In the genomic region with DNA sequence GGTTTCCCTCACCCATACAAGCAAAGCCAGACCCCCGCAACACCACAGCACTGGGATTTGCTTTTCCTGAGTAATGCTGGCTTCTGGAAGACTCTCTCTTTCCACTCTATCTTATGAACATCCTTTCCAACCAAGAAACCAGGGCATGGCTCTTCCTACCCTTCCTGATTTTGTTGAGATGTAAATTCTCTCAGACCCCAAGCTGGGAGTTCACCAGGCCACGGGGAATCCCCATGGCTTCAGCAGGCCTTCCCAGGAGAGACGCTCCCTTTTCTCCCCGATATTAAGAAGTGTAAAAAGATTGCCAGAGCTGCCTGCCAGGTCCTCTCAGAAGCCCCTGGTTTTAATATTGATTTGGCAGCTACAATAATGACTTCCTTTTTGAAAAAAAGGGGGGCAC, we compare ENCODE assay signal across 23 mouse cellular contexts.
DNase-seq lines count a peak whose midpoint lies in the region; ATAC-seq lines count a peak whose summit lies in the region.
"Had no signal": no experiment of that assay in that cellular context is flagged by ENCODE, and none has a peak within 500 bp of the region (broad histone marks: within the 10 kb centered on the region; RNA-seq: fewer than 3 reads in every experiment).

No protein-coding gene starts in this region.

- H3K27me3 ChIP-seq in embryonic facial prominence, embryonic 11.5 days (ENCODE audit: control insufficient read depth, insufficient read depth, low read length) = no peaks in the 10 kb centered on the region

- WGBS in embryonic facial prominence, embryonic 11.5 days = 38% methylated on average over 4 of the region's 4 CpGs

- no peak overlapping the region for H3K4me3 ChIP-seq in embryonic facial prominence, embryonic 11.5 days (ENCODE audit: low read depth, low read length)
- H3K4me3 ChIP-seq: embryonic facial prominence, embryonic 13.5 days; embryonic facial prominence, embryonic 15.5 days; erythroblast, embryonic 14.5 days; forebrain, embryonic 10.5 days; forebrain, embryonic 12.5 days had no signal

- H3K27ac ChIP-seq in embryonic facial prominence, embryonic 11.5 days (replicated peaks; ENCODE audit: low read depth, low read length) = no peak overlapping the region
- H3K27ac ChIP-seq: embryonic facial prominence, embryonic 13.5 days; embryonic facial prominence, embryonic 15.5 days; forebrain, embryonic 10.5 days; forebrain, embryonic 12.5 days had no signal

- H3K9me3 ChIP-seq in embryonic facial prominence, embryonic 11.5 days (replicated peaks; ENCODE audit: control insufficient read depth, low read length) = no peaks in the 10 kb centered on the region
- H3K9me3 ChIP-seq: embryonic facial prominence, embryonic 13.5 days; embryonic facial prominence, embryonic 15.5 days; forebrain, embryonic 10.5 days; forebrain, embryonic 12.5 days had no signal

- no peaks in the 10 kb centered on the region for H3K36me3 ChIP-seq in embryonic facial prominence, embryonic 11.5 days (replicated peaks; ENCODE audit: control insufficient read depth, insufficient read depth, low read depth, low read length)
- H3K36me3 ChIP-seq: embryonic facial prominence, embryonic 13.5 days; embryonic facial prominence, embryonic 15.5 days; forebrain, embryonic 10.5 days; forebrain, embryonic 12.5 days had no signal

- DNase-seq in ES-CJ7 (ENCODE audit: low read depth, low spot score) (peak; percentile 58), ZHBTc4 (ENCODE audit: low read depth, low spot score) (peak; percentile 43)
- no peak for DNase-seq in embryonic facial prominence, embryonic 11.5 days (ENCODE audit: low spot score)
- no peak for DNase-seq in urinary bladder, postnatal 25 days (ENCODE audit: low spot score)
- no peak for DNase-seq in gastrocnemius, postnatal 25 days
- DNase-seq in gastrocnemius, postnatal 14 days = no peak
- DNase-seq: adrenal gland, adult 2 months; adrenal gland, postnatal 10 days; adrenal gland, postnatal 25 days; cerebellum, adult 11 months; cerebellum, adult 18-20 months; cerebellum, adult 8-10 months; cerebellum, adult 9-11 months; cerebellum, postnatal 14 days; cerebellum, postnatal 36 days; embryo, embryonic 11 days had no signal

- no peak overlapping the region for H3K4me2 ChIP-seq in embryonic facial prominence, embryonic 11.5 days (ENCODE audit: low read depth, low read length)
- H3K4me2 ChIP-seq: embryonic facial prominence, embryonic 13.5 days; embryonic facial prominence, embryonic 15.5 days; forebrain, embryonic 12.5 days had no signal

- peak overlapping the region; percentile 22 for H3K9ac ChIP-seq in embryonic facial prominence, embryonic 11.5 days (replicated peaks; ENCODE audit: low read length)
- H3K9ac ChIP-seq: embryonic facial prominence, embryonic 13.5 days; embryonic facial prominence, embryonic 15.5 days; forebrain, embryonic 12.5 days had no signal

- H3K4me1 ChIP-seq in embryonic facial prominence, embryonic 11.5 days (ENCODE audit: control insufficient read depth, insufficient read depth, low read length) = 0 out of 2 replicates have a peak, but pooled peaks cover 2% of the 10 kb centered on the region
- H3K4me1 ChIP-seq: forebrain, embryonic 12.5 days had no signal

- no peak for ATAC-seq in embryonic facial prominence, embryonic 11.5 days (replicated peaks; ENCODE audit: insufficient number of reproducible peaks, low FRiP score, low TSS enrichment, low read depth)
- ATAC-seq: forebrain, embryonic 14.5 days; forebrain, embryonic 16.5 days had no signal

- intact Hi-C loops in gastrocnemius, postnatal 14 days (cut with DNase I; ENCODE audit: low total_unique reads) = no loop called here

Comparison
In these comparisons a context has a peak if more than half of its experiments do, and no peak if none do; other contexts are left out.
1. DNase-seq: peak in ES-CJ7 (single experiment) and ZHBTc4 (single experiment); none in embryonic facial prominence, embryonic 11.5 days (single experiment), urinary bladder, postnatal 25 days (single experiment), gastrocnemius, postnatal 25 days (single experiment) and gastrocnemius, postnatal 14 days (single experiment).